Mouse (Mus musculus) embryonic facial prominence, embryonic 12.5 days (tissue): ENCODE results near the gene Vapb. TPM values are rescaled to one million over a fixed set of nuclear protein-coding genes. Genes with fewer than 3 reads are reported as not detected.
"Not testable (repeated sequence)": the region's sequence is repeated elsewhere in the genome, so short reads cannot be mapped to it uniquely, and the experiment has no call there.

Source experiments
- ATAC-seq: fragments of 200-750 bp; cut with Nextera tagmentation; 2 replicates; pipeline ENCODE4 v1.8.0; 2017; ENCODE audit not compliant: insufficient number of reproducible peaks, insufficient read depth, low FRiP score, low TSS enrichment
- H3K27ac ChIP-seq: fragments of 300-500 bp; sonication (generic); 2 replicates; pipeline ENCODE4 v1.5.1; 2016; ENCODE audit warnings: mild to moderate bottlenecking
- H3K27me3 ChIP-seq: fragments of 300-500 bp; sonication (generic); 2 replicates; pipeline ENCODE4 v1.6.1; 2016; ENCODE audit warnings: mild to moderate bottlenecking, moderate library complexity
- H3K36me3 ChIP-seq: fragments of 300-500 bp; sonication (generic); 2 replicates; pipeline ENCODE4 v1.6.1; 2016; ENCODE audit warnings: mild to moderate bottlenecking
- H3K4me1 ChIP-seq: fragments of 300-500 bp; sonication (generic); 2 replicates; pipeline ENCODE4 v1.6.1; 2016
- H3K4me2 ChIP-seq: fragments of 300-500 bp; sonication (generic); replicated peaks from 2 replicates; pipeline ENCODE4 v1.6.1; 2016; ENCODE audit warnings: mild to moderate bottlenecking, moderate library complexity
- H3K4me3 ChIP-seq: fragments of 300-500 bp; sonication (generic); 2 replicates; pipeline ENCODE4 v1.5.1; 2016; ENCODE audit warnings: mild to moderate bottlenecking
- H3K9ac ChIP-seq: fragments of 300-500 bp; sonication (generic); 2 replicates; pipeline ENCODE4 v1.6.1; 2016; ENCODE audit warnings: mild to moderate bottlenecking, moderate library complexity
- H3K9me3 ChIP-seq: fragments of 300-500 bp; sonication (generic); 2 replicates; pipeline ENCODE4 v1.6.1; 2016; ENCODE audit warnings: mild to moderate bottlenecking, moderate library complexity
- WGBS: fragments of 180-500 bp; shearing (Covaris S2); methylation state at CpG from one replicate; pipeline ENCODE4 v1.1.7; 2016; 5-methylcytosine and 5-hydroxymethylcytosine counted together
- polyA plus RNA-seq: library from polyadenylated mRNA; unstranded; fragments of >200 nt; fragmentation: Nextera tagmentation; extraction: Ambion mirVana; gene quantifications from 2 replicates; pipeline ENCODE4 v1.2.1, GENCODE M21; 2016

The Vapb gene
- polyA plus RNA-seq, 1 experiment from 2014 or later, result 11.7 TPM

DNA sequence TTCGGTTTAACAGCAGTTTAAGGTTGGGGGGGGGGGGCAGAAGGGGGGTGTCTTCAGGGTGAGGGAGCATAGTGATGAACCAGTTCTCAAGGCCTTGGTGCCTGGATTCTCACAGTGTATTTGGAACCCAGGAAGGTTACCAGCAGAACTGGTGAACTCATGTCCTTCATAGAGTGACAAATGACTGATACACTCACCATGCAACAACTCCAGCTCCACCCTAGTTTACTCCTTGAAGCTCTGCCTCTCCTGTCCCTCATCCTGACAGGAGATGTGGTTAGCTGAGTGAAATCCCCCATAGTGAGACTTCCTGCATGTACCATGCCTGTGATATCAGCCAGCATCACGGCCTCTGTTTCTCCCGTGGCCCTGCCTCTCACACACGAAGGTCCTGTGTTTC lies 24.1 kb upstream of the Vapb start:
- no peaks in the 10 kb centered on the region for H3K36me3 ChIP-seq
- H3K9me3 ChIP-seq, result no peaks in the 10 kb centered on the region
- 0 out of 2 replicates have a peak, but pooled peaks cover 4% of the 10 kb centered on the region for H3K4me1 ChIP-seq
- ATAC-seq, result no peak
- no peaks in the 10 kb centered on the region for H3K27me3 ChIP-seq
- no peak overlapping the region for H3K4me2 ChIP-seq
- H3K4me3 ChIP-seq, result no peak overlapping the region
- no peak overlapping the region for H3K9ac ChIP-seq
- H3K27ac ChIP-seq, result no peak overlapping the region
- WGBS, result 85% methylated on average over 4 of the region's 4 CpGs

- Histone ChIP-seq H3K27ac (no peak overlapping the region), H3K36me3 (no peaks in the 10 kb centered on the region), H3K4me3 (no peak overlapping the region), H3K9me3 (no peaks in the 10 kb centered on the region), H3K27me3 (no peaks in the 10 kb centered on the region), H3K9ac (no peak overlapping the region), H3K4me2 (no peak overlapping the region), H3K4me1 (0 out of 2 replicates have a peak, but pooled peaks cover 4% of the 10 kb centered on the region)
- ATAC-seq, result no peak
- 63% methylated on average over 8 of the region's 8 CpGs for WGBS
Measured at GRCm38 (mm10) chr2:173714620-173715218, 22.6 kb upstream of the Vapb start.

DNA sequence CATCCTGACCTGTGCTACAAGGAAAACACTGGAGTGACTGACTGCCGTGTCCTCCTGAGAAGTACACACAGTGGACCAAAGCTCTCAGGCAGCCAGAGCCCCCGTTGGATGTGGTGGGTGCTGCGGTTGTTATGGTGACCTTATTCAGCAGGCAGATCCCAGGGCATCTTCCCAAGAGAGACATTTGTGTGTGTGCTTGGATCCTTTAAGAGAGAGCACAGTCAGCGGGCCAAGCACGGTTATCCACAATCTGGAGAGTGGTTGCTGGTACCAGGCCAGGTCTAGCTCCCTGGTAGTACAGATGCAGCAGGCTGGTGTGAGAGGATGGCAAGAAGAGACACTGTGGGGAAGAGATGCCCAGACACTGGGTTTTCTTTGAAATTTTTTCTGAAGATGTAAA lies 20.3 kb upstream of the Vapb start:
- ATAC-seq, result no peak
- no peak overlapping the region for H3K4me3 ChIP-seq
- no peak overlapping the region for H3K9ac ChIP-seq
- H3K27ac ChIP-seq, result no peak overlapping the region
- H3K27me3 ChIP-seq, result no peaks in the 10 kb centered on the region
- no peaks in the 10 kb centered on the region for H3K36me3 ChIP-seq
- no peaks in the 10 kb centered on the region for H3K9me3 ChIP-seq
- no peak overlapping the region for H3K4me2 ChIP-seq
- no peaks in the 10 kb centered on the region for H3K4me1 ChIP-seq
- 85% methylated on average over 5 of the region's 5 CpGs for WGBS

DNA sequence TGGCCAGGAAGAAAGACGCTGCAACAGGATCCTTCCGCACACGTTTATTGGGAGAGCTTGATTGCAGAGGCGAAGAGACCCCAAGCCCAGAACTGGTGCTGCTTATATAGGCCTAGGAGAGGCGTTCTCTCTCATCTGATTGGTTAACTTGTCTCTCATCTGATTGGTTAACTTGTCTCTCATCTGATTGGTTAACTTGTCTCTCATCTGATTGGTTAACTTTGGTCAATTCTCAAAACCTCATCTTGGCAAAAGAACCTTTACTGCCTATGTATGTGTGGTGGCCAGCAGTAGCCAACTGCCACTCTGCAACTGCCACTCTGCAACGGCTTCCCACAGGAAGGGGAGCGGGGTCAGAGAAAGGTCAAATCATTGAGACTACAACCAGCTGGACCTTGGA lies 18.2 kb upstream of the Vapb start, which contains the start of gene 1700010B08Rik:
TSS of gene 1700010B08Rik (plus strand) at position 301 of the 400 bp plus-strand sequence.
- ATAC-seq, H3K9ac ChIP-seq, H3K27ac ChIP-seq, H3K4me2 ChIP-seq, H3K4me1 ChIP-seq, H3K36me3 ChIP-seq, H3K4me3 ChIP-seq, H3K9me3 ChIP-seq, H3K27me3 ChIP-seq: not testable (repeated sequence)
- 86% methylated on average over 6 of the region's 7 CpGs for WGBS

DNA sequence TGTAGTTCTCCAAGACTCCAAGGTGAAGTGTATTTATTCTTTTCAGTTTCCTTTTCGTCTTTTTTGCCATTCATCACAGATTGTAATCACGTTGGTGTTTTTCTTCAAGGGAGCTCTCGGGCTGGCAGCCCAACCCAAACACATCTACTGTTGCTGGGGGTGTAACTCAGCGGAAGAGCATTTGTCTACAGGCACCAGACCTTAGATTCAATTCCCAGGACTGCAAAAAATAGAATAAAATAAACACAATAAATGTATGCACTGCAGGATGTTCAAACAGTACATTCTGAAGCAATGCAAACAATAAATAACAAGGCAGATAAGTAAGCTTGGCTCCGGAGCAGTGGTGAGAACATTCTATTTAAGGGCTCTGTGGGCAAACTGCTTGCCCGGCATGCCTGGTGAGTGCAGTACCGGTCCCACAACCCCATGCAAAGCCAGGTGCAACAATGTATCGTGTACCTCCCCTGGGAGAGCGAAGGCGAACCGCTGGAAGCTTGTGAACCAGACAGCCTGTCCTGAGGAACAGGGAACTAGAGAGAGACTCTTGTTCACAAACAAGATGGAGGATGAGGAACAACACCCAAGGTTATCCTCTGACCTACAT lies 15.0 kb upstream of the Vapb start:
- Histone ChIP-seq H3K27me3 (no peaks in the 10 kb centered on the region), H3K9ac (no peak overlapping the region), H3K27ac (no peak overlapping the region), H3K4me3 (no peak overlapping the region), H3K9me3 (no peaks in the 10 kb centered on the region), H3K4me1 (peaks cover 5% of the 10 kb centered on the region), H3K4me2 (no peak overlapping the region), H3K36me3 (no peaks in the 10 kb centered on the region)
- ATAC-seq, result no peak
- WGBS, result 75% methylated on average over 11 of the region's 11 CpGs

- H3K4me2 ChIP-seq, result peak overlapping the region; percentile 21; the same call in 1 of the 2 replicates
- no peak overlapping the region for H3K27ac ChIP-seq
Measured at GRCm38 (mm10) chr2:173724382-173724781, 12.9 kb upstream of the Vapb start.

GRCm38 (mm10) chr2:173724940-173725807 lies 12.1 kb upstream of the Vapb start:
- 68% methylated on average over 15 of the region's 15 CpGs for WGBS

More at GRCm38 (mm10) chr2:173724382-173724781, 12.9 kb upstream of the Vapb start:
- Histone ChIP-seq H3K27me3 (no peaks in the 10 kb centered on the region), H3K4me1 (peaks cover 5% of the 10 kb centered on the region), H3K9ac (no peak overlapping the region), H3K36me3 (no peaks in the 10 kb centered on the region), H3K9me3 (no peaks in the 10 kb centered on the region), H3K4me3 (no peak overlapping the region)
- ATAC-seq, result peak; percentile 44; the same call in 1 of the 2 replicates
- WGBS, result 21% methylated on average over 14 of the region's 14 CpGs

GRCm38 (mm10) chr2:173725819-173726218 lies 11.5 kb upstream of the Vapb start:
- Histone ChIP-seq H3K9ac (no peak overlapping the region), H3K4me2 (no peak overlapping the region), H3K27me3 (no peaks in the 10 kb centered on the region), H3K27ac (no peak overlapping the region), H3K4me1 (peaks cover 11% of the 10 kb centered on the region), H3K4me3 (no peak overlapping the region), H3K9me3 (no peaks in the 10 kb centered on the region), H3K36me3 (no peaks in the 10 kb centered on the region)
- no peak for ATAC-seq
- WGBS, result 83% methylated on average over 4 of the region's 4 CpGs

More at GRCm38 (mm10) chr2:173724940-173725807, 12.1 kb upstream of the Vapb start:
- no peaks in the 10 kb centered on the region for H3K36me3 ChIP-seq
- no peak overlapping the region for H3K27ac ChIP-seq
- H3K4me2 ChIP-seq, result no peak overlapping the region
- no peak overlapping the region for H3K4me3 ChIP-seq
- H3K9ac ChIP-seq, result no peak overlapping the region
- H3K4me1 ChIP-seq, result peaks cover 5% of the 10 kb centered on the region
- no peak for ATAC-seq
- H3K27me3 ChIP-seq, result no peaks in the 10 kb centered on the region
- H3K9me3 ChIP-seq, result no peaks in the 10 kb centered on the region

DNA sequence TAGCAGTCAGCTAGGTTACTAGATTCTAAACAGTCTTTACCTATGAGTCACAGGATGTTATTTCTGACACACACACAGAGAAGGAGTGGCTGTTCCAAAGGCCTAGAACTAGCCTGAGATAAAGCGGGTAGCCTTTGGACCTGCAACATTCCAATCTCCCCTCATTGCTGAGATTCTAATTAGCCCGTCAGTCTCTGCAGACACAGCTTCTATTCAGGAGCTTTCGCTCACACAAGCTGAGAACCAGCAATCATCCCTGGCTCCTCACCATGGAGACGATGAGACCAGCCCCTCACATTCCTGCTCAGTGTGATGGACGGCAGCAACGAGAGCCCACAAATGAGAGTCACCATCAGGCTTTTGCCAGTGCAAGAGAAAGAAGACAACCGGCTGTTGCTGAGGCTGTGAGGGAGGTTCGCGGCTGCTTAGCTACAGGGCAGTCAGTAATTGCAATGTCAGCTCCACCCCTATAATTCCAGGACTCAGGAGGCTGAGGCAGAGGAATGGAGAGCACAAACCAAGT lies 6.8 kb upstream of the Vapb start:
- Histone ChIP-seq H3K9ac (no peak overlapping the region), H3K4me2 (peak overlapping the region; percentile 17; the same call in 1 of the 2 replicates), H3K27me3 (no peaks in the 10 kb centered on the region), H3K27ac (peak overlapping the region; percentile 36; the same call in 1 of the 2 replicates), H3K4me1 (peaks cover 10% of the 10 kb centered on the region; the same call in 1 of the 2 replicates), H3K4me3 (no peak overlapping the region), H3K9me3 (no peaks in the 10 kb centered on the region), H3K36me3 (no peaks in the 10 kb centered on the region)
- peak; percentile 47; the same call in 1 of the 2 replicates for ATAC-seq
- WGBS, result 4% methylated on average over 9 of the region's 9 CpGs

GRCm38 (mm10) chr2:173734426-173734825 lies 2.9 kb upstream of the Vapb start:
- no peak for ATAC-seq
- peaks cover 23% of the 10 kb centered on the region for H3K4me1 ChIP-seq
- no peak overlapping the region for H3K9ac ChIP-seq
- H3K27ac ChIP-seq, result no peak overlapping the region
- no peak overlapping the region for H3K4me3 ChIP-seq
- WGBS, result 38% methylated on average over 2 of the region's 2 CpGs
- H3K36me3 ChIP-seq, result 0 out of 2 replicates have a peak, but pooled peaks cover 3% of the 10 kb centered on the region
- H3K9me3 ChIP-seq, result no peaks in the 10 kb centered on the region
- no peak overlapping the region for H3K4me2 ChIP-seq
- no peaks in the 10 kb centered on the region for H3K27me3 ChIP-seq

- no peak overlapping the region for H3K27ac ChIP-seq
Measured at GRCm38 (mm10) chr2:173738232-173738631, 921 bp downstream of the Vapb start.

More at GRCm38 (mm10) chr2:173738232-173738631, 921 bp downstream of the Vapb start:
- H3K4me1 ChIP-seq, result peaks cover 13% of the 10 kb centered on the region
- H3K9ac ChIP-seq, result peak overlapping the region; percentile 70
- no peak for ATAC-seq
- H3K4me3 ChIP-seq, result peak overlapping the region; percentile 73
- 0 out of 2 replicates have a peak, but pooled peaks cover 3% of the 10 kb centered on the region for H3K36me3 ChIP-seq
- peak overlapping the region; percentile 81 for H3K4me2 ChIP-seq
- no peaks in the 10 kb centered on the region for H3K27me3 ChIP-seq
- WGBS, result 82% methylated on average over 9 of the region's 9 CpGs
- no peaks in the 10 kb centered on the region for H3K9me3 ChIP-seq
